10 mouse cellular contexts compared by ENCODE assay signal in genomic region chr7:16132161-16132581, GRCm38 (mm10). TPM values are rescaled to one million over a fixed set of nuclear protein-coding genes. Genes with fewer than 3 reads are reported as not detected.
A peak's percentile ranks its signal among the peaks of the same experiment; 100 is the strongest.
DNase-seq lines count a peak whose midpoint lies in the region; ATAC-seq and TF ChIP-seq lines count a peak whose summit lies in the region.
"Had no signal": no experiment of that assay in that cellular context is flagged by ENCODE, and none has a peak within 500 bp of the region (broad histone marks: within the 10 kb centered on the region; RNA-seq: fewer than 3 reads in every experiment).

No protein-coding gene starts in this region.

- ATAC-seq in embryonic facial prominence, embryonic 11.5 days (replicated peaks; ENCODE audit: insufficient number of reproducible peaks, low FRiP score, low TSS enrichment, low read depth), result no peak
- ATAC-seq in intestine, postnatal 0 days, result no peak

- peaks cover 0 to 14% of the 10 kb centered on the region in 2 experiments; a peak in 2 of 4 replicates for H3K4me1 ChIP-seq in MEL (ENCODE audit: control insufficient read depth in 1 of 2, insufficient read depth in 2 of 2, low read length in 2 of 2)
- peaks cover 6% of the 10 kb centered on the region; the same call in 1 of the 2 replicates for H3K4me1 ChIP-seq in embryonic facial prominence, embryonic 11.5 days (ENCODE audit: control insufficient read depth, insufficient read depth, low read length)
- H3K4me1 ChIP-seq in intestine, postnatal 0 days (replicated peaks; ENCODE audit: control insufficient read depth, insufficient read depth, low read length), result no peaks in the 10 kb centered on the region

- no peaks in the 10 kb centered on the region for H3K27me3 ChIP-seq in MEL (ENCODE audit: control insufficient read depth in 1 of 2, insufficient read depth in 2 of 2, low read length in 2 of 2)
- H3K27me3 ChIP-seq in embryonic facial prominence, embryonic 11.5 days (ENCODE audit: control insufficient read depth, insufficient read depth, low read length), result no peaks in the 10 kb centered on the region
- H3K27me3 ChIP-seq in intestine, postnatal 0 days (replicated peaks; ENCODE audit: control insufficient read depth, insufficient read depth, low read length), result peaks cover 6% of the 10 kb centered on the region; the same call in 1 of the 2 replicates
- H3K27me3 ChIP-seq: embryonic facial prominence, embryonic 15.5 days had no signal

- no peaks in the 10 kb centered on the region for H3K79me2 ChIP-seq in MEL (ENCODE audit: control insufficient read depth, insufficient read depth, low read length, poor library complexity)

- H3K4me2 ChIP-seq in embryonic facial prominence, embryonic 11.5 days (ENCODE audit: low read depth, low read length), result no peak overlapping the region; the same call in 1 of the 2 replicates
- peak overlapping the region; percentile 10 for H3K4me2 ChIP-seq in intestine, postnatal 0 days (replicated peaks; ENCODE audit: low read depth)

- no peak for TF ChIP-seq RAD21 in MEL (IDR thresholded peaks at IDR 0.05; ENCODE audit: low read depth, low read length)

- no peaks in the 10 kb centered on the region for H3K36me3 ChIP-seq in MEL (ENCODE audit: control insufficient read depth in 1 of 2, insufficient read depth in 2 of 2, low read length in 2 of 2)
- no peaks in the 10 kb centered on the region for H3K36me3 ChIP-seq in embryonic facial prominence, embryonic 11.5 days (replicated peaks; ENCODE audit: control insufficient read depth, insufficient read depth, low read depth, low read length)
- H3K36me3 ChIP-seq in intestine, postnatal 0 days (ENCODE audit: control insufficient read depth, insufficient read depth), result no peaks in the 10 kb centered on the region
- H3K36me3 ChIP-seq: embryonic facial prominence, embryonic 15.5 days had no signal

- DNase-seq in A20 (ENCODE audit: low read depth, low spot score) (peak; percentile 68), MEL (ENCODE audit: low read depth, low spot score) (peak; percentile 28)
- DNase-seq in embryonic facial prominence, embryonic 11.5 days (ENCODE audit: low spot score), result peak; percentile 61
- DNase-seq in thymus, postnatal 36 days, result no peak
- DNase-seq in adrenal gland, postnatal 4 days (ENCODE audit: low spot score in 2 of 2), result no peak
- DNase-seq in heart, postnatal 25 days (ENCODE audit: low spot score), result no peak
- DNase-seq in urinary bladder, postnatal 4 days (ENCODE audit: low spot score in 2 of 2), result no peak

- H3K9ac ChIP-seq in MEL (ENCODE audit: control insufficient read depth, low read depth, low read length, poor library complexity, severe bottlenecking), result no peak overlapping the region
- H3K9ac ChIP-seq in embryonic facial prominence, embryonic 11.5 days (replicated peaks; ENCODE audit: low read length), result no peak overlapping the region; the same call in 1 of the 2 replicates
- no peak overlapping the region for H3K9ac ChIP-seq in intestine, postnatal 0 days (ENCODE audit: low read depth, low read length)
- H3K9ac ChIP-seq: embryonic facial prominence, embryonic 15.5 days had no signal

- H3K27ac ChIP-seq in MEL (ENCODE audit: control insufficient read depth, low read depth, low read length), result no peak overlapping the region
- no peak overlapping the region for H3K27ac ChIP-seq in embryonic facial prominence, embryonic 11.5 days (replicated peaks; ENCODE audit: low read depth, low read length)
- H3K27ac ChIP-seq in intestine, postnatal 0 days (ENCODE audit: low read depth, low read length), result no peak overlapping the region
- H3K27ac ChIP-seq: embryonic facial prominence, embryonic 15.5 days had no signal

- TF ChIP-seq CTCF in MEL (IDR thresholded peaks at IDR 0.05 in 2 of 3, conservative IDR thresholded peaks at IDR 0.05 in 1 of 3; ENCODE audit: control insufficient read depth in 1 of 3, insufficient read depth in 1 of 3, low read depth in 2 of 3, low read length in 3 of 3, poor library complexity in 1 of 3, severe bottlenecking in 1 of 3), result no peak
- TF ChIP-seq CTCF in intestine, postnatal 0 days (IDR thresholded peaks at IDR 0.05; ENCODE audit: low read depth), result no peak

- TF ChIP-seq EP300 in MEL (IDR thresholded peaks at IDR 0.05; ENCODE audit: low read depth in 1 of 2, low read length in 2 of 2), result no peak

- no peak overlapping the region for H3K4me3 ChIP-seq in MEL (ENCODE audit: control insufficient read depth in 1 of 2, insufficient read depth in 1 of 2, low read depth in 2 of 2, low read length in 2 of 2)
- no peak overlapping the region for H3K4me3 ChIP-seq in embryonic facial prominence, embryonic 11.5 days (ENCODE audit: low read depth, low read length)
- no peak overlapping the region for H3K4me3 ChIP-seq in intestine, postnatal 0 days (ENCODE audit: low read depth, low read length)
- H3K4me3 ChIP-seq: embryonic facial prominence, embryonic 15.5 days had no signal

- TF ChIP-seq POLR2A in MEL (IDR thresholded peaks at IDR 0.05; ENCODE audit: control insufficient read depth in 1 of 2, insufficient read depth in 1 of 2, low read depth in 1 of 2, low read length in 2 of 2, poor library complexity in 1 of 2), result no peak

- WGBS in embryonic facial prominence, embryonic 11.5 days, result 10% methylated on average over 7 of the region's 7 CpGs
- 13% methylated on average over 7 of the region's 7 CpGs for WGBS in intestine, postnatal 0 days

- no peaks in the 10 kb centered on the region for H3K9me3 ChIP-seq in MEL (replicated peaks; ENCODE audit: insufficient read depth, low read length)
- no peaks in the 10 kb centered on the region for H3K9me3 ChIP-seq in embryonic facial prominence, embryonic 11.5 days (replicated peaks; ENCODE audit: control insufficient read depth, low read length)
- H3K9me3 ChIP-seq in intestine, postnatal 0 days (ENCODE audit: control insufficient read depth), result no peaks in the 10 kb centered on the region
- H3K9me3 ChIP-seq: embryonic facial prominence, embryonic 15.5 days had no signal

- intact Hi-C loops in heart, postnatal 25 days (cut with DNase I), result no loop called here

TF ChIP-seq in MEL, 35 proteins besides CTCF, POLR2A, EP300 and RAD21:
- no peak for TF ChIP-seq POLR2AphosphoS2 (IDR thresholded peaks at IDR 0.05; ENCODE audit: low read length)
- TF ChIP-seq MXI1 (IDR thresholded peaks at IDR 0.05; ENCODE audit: low read depth, low read length), result no peak

RNA-seq across cellular contexts. Expression of gene Slc8a2, which starts 2.5 kb away (rescaled TPM):
- not detected in 2 replicates for total RNA-seq in MEL (2012; rRNA removed)
- polyA plus RNA-seq in MEL (2012; ENCODE audit: insufficient read depth in 1 of 2, insufficient read length in 2 of 2, low read depth in 1 of 2, low replicate concordance in 2 of 2, missing spikeins in 1 of 2), result under 1 TPM in 1 of 2 experiments, not detected in 1; 0.06 TPM
- 0.25 and 0.42 TPM in 2 replicates for polyA plus RNA-seq in embryonic facial prominence, embryonic 11.5 days (2014; fragmentation: Nextera tagmentation; extraction: Ambion mirVana)
- polyA plus RNA-seq in intestine, postnatal 0 days (2015; fragmentation: Nextera tagmentation; extraction: Ambion mirVana), result 0.08 and 0.14 TPM in 2 replicates
- total RNA-seq in adrenal gland, postnatal 4 days (2021), result 1 to 10 TPM; 6.5 to 7.6 TPM
- total RNA-seq in heart, postnatal 25 days (2021), result under 1 TPM; 0.68 to 0.70 TPM
- total RNA-seq: megakaryocyte-erythroid progenitor cell, adult 5-6 weeks had no signal

RNA-seq across cellular contexts. Expression of gene Kptn, which starts 12.5 kb away (rescaled TPM):
- 16.5 and 17.8 TPM in 2 replicates for total RNA-seq in MEL (2012; rRNA removed)
- polyA plus RNA-seq in MEL (2012; ENCODE audit: insufficient read depth in 1 of 2, insufficient read length in 2 of 2, low read depth in 1 of 2, low replicate concordance in 2 of 2, missing spikeins in 1 of 2), result 10 to 100 TPM in 1 of 2 experiments, not detected in 1; 19.6 TPM
- polyA plus RNA-seq in embryonic facial prominence, embryonic 11.5 days (2014; fragmentation: Nextera tagmentation; extraction: Ambion mirVana), result 22.1 and 23.5 TPM in 2 replicates
- polyA plus RNA-seq in intestine, postnatal 0 days (2015; fragmentation: Nextera tagmentation; extraction: Ambion mirVana), result 13.3 and 14.4 TPM in 2 replicates
- total RNA-seq in adrenal gland, postnatal 4 days (2021), result 10 to 100 TPM; 29.1 to 29.3 TPM
- 10 to 100 TPM; 22.9 to 24.3 TPM for total RNA-seq in heart, postnatal 25 days (2021)

RNA-seq across cellular contexts. Expression of gene Napa, which starts 33.9 kb away (rescaled TPM):
- 52.6 and 56.1 TPM in 2 replicates for total RNA-seq in MEL (2012; rRNA removed)
- polyA plus RNA-seq in MEL (2012; ENCODE audit: insufficient read depth in 1 of 2, insufficient read length in 2 of 2, low read depth in 1 of 2, low replicate concordance in 2 of 2, missing spikeins in 1 of 2), result 100 to 1,000 TPM in 1 of 2 experiments, not detected in 1; 132 TPM
- 147 and 168 TPM in 2 replicates for polyA plus RNA-seq in embryonic facial prominence, embryonic 11.5 days (2014; fragmentation: Nextera tagmentation; extraction: Ambion mirVana)
- 201 and 204 TPM in 2 replicates for polyA plus RNA-seq in intestine, postnatal 0 days (2015; fragmentation: Nextera tagmentation; extraction: Ambion mirVana)
- total RNA-seq in adrenal gland, postnatal 4 days (2021), result 100 to 1,000 TPM; 130 to 136 TPM
- 10 to 100 TPM; 82.8 to 83.3 TPM for total RNA-seq in heart, postnatal 25 days (2021)

RNA-seq across cellular contexts. Expression of gene Meis3, which starts 42.7 kb away (rescaled TPM):
- 3.8 and 4.8 TPM in 2 replicates for total RNA-seq in MEL (2012; rRNA removed)
- 10 to 100 TPM in 1 of 2 experiments, not detected in 1; 14.9 TPM for polyA plus RNA-seq in MEL (2012; ENCODE audit: insufficient read depth in 1 of 2, insufficient read length in 2 of 2, low read depth in 1 of 2, low replicate concordance in 2 of 2, missing spikeins in 1 of 2)
- 34.0 and 47.1 TPM in 2 replicates for polyA plus RNA-seq in embryonic facial prominence, embryonic 11.5 days (2014; fragmentation: Nextera tagmentation; extraction: Ambion mirVana)
- 18.0 and 20.7 TPM in 2 replicates for polyA plus RNA-seq in intestine, postnatal 0 days (2015; fragmentation: Nextera tagmentation; extraction: Ambion mirVana)
- total RNA-seq in adrenal gland, postnatal 4 days (2021), result 10 to 100 TPM; 18.8 to 22.0 TPM
- total RNA-seq in heart, postnatal 25 days (2021), result 1 to 10 TPM; 4.4 to 5.3 TPM

Comparison
In these comparisons a context has a peak if more than half of its experiments do, and no peak if none do; other contexts are left out.
1. DNase-seq: peak in A20 (single experiment), MEL (single experiment) and embryonic facial prominence, embryonic 11.5 days (single experiment); none in thymus, postnatal 36 days (0 of 2), adrenal gland, postnatal 4 days (0 of 2), heart, postnatal 25 days (single experiment) and urinary bladder, postnatal 4 days (0 of 2).